Mouse (Mus musculus): ENCODE results near the gene Tgm3. TPM values are rescaled to one million over a fixed set of nuclear protein-coding genes. Genes with fewer than 3 reads are reported as not detected.
A peak's percentile ranks its signal among the peaks of the same experiment; 100 is the strongest.

The Tgm3 gene
- polyA plus RNA-seq, 1 experiment: 0.11 TPM

DNA sequence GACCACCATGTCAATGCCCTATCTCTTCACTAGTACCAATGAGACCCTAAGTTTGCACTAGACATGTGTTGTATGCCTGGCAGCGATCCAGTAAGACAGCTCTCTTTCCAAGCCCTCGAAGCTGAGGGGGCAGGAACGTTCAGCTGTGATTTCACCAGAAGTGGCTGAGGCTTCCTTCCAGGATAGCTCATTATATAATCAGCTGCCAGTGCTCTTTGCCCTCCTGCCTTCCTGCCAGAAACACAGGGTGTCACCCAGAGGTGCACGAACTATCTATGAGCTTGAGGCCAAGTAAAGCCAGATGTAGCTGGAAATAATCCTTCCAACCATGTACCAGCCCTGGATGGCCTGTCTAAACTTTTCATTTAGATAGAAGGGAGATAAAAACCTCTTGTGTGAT, 8.1 kb upstream of the Tgm3 start:
- H3K27me3 ChIP-seq (ENCODE audit: control insufficient read depth, insufficient read depth, low read length): no peaks in the 10 kb centered on the region
- TF ChIP-seq CTCF (IDR thresholded peaks at IDR 0.05; ENCODE audit: borderline replicate concordance, insufficient read depth, low read depth, low read length) (no peak), POLR2A (IDR thresholded peaks at IDR 0.05; ENCODE audit: borderline replicate concordance, insufficient read depth, low read length) (no peak)
- H3K4me1 ChIP-seq (ENCODE audit: control insufficient read depth, insufficient read depth, low read length): peaks cover 13% of the 10 kb centered on the region; the same call in 1 of the 2 replicates
- 25% methylated on average over 4 of the region's 4 CpGs for WGBS
- no peak overlapping the region for H3K27ac ChIP-seq (ENCODE audit: insufficient read depth, low read length)
- no peak for DNase-seq
- H3K4me3 ChIP-seq (replicated peaks; ENCODE audit: insufficient read depth, low read depth, low read length): no peak overlapping the region

GRCm38 (mm10) chr2:130009371-130009770, 2.8 kb upstream of the Tgm3 start:
- Histone ChIP-seq H3K4me1 (ENCODE audit: control insufficient read depth, insufficient read depth, low read length) (no peaks in the 10 kb centered on the region; the same call in 1 of the 2 replicates), H3K27ac (ENCODE audit: insufficient read depth, low read length) (no peak overlapping the region), H3K4me3 (replicated peaks; ENCODE audit: insufficient read depth, low read depth, low read length) (no peak overlapping the region), H3K27me3 (ENCODE audit: control insufficient read depth, insufficient read depth, low read length) (no peaks in the 10 kb centered on the region)
- TF ChIP-seq POLR2A (IDR thresholded peaks at IDR 0.05; ENCODE audit: borderline replicate concordance, insufficient read depth, low read length): no peak
- 89% methylated on average over 2 of the region's 2 CpGs for WGBS
- no peak for DNase-seq

DNA sequence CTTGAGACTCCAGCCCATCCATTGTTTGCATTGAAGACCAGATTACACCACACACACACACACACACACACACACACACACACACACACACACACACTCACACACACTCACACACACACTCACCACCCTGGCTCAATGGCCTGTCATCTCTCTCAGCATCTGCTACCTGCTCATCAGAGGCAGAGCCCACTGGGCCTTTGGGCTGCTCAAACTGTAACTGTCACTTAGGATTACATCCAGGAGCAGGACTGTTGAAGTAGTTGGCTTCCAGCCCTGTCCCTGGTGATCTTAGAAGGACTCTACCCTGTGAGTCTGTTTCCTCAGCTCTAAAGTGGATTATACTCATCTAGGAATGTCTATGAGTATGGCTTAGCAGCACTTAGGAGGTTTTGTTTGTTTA, 1.5 kb downstream of the Tgm3 start:
- TF ChIP-seq POLR2A (IDR thresholded peaks at IDR 0.05; ENCODE audit: borderline replicate concordance, insufficient read depth, low read length): no peak
- no peak for TF ChIP-seq CTCF (IDR thresholded peaks at IDR 0.05; ENCODE audit: borderline replicate concordance, insufficient read depth, low read depth, low read length)
- Histone ChIP-seq H3K4me1 (ENCODE audit: control insufficient read depth, insufficient read depth, low read length) (no peaks in the 10 kb centered on the region; the same call in 1 of the 2 replicates), H3K4me3 (replicated peaks; ENCODE audit: insufficient read depth, low read depth, low read length) (no peak overlapping the region), H3K27me3 (ENCODE audit: control insufficient read depth, insufficient read depth, low read length) (no peaks in the 10 kb centered on the region), H3K27ac (ENCODE audit: insufficient read depth, low read length) (no peak overlapping the region)
- DNase-seq: no peak

- Histone ChIP-seq H3K4me1 (ENCODE audit: control insufficient read depth, insufficient read depth, low read length) (no peaks in the 10 kb centered on the region; the same call in 1 of the 2 replicates), H3K4me3 (replicated peaks; ENCODE audit: insufficient read depth, low read depth, low read length) (no peak overlapping the region), H3K27ac (ENCODE audit: insufficient read depth, low read length) (no peak overlapping the region), H3K27me3 (ENCODE audit: control insufficient read depth, insufficient read depth, low read length) (no peaks in the 10 kb centered on the region)
- no peak for TF ChIP-seq CTCF (IDR thresholded peaks at IDR 0.05; ENCODE audit: borderline replicate concordance, insufficient read depth, low read depth, low read length)
- no peak for TF ChIP-seq POLR2A (IDR thresholded peaks at IDR 0.05; ENCODE audit: borderline replicate concordance, insufficient read depth, low read length)
- 84% methylated on average over 2 of the region's 2 CpGs for WGBS
- no peak for DNase-seq
These were observed 3.0 kb downstream of the Tgm3 start for GRCm38 (mm10) chr2:130015196-130015595.

DNA sequence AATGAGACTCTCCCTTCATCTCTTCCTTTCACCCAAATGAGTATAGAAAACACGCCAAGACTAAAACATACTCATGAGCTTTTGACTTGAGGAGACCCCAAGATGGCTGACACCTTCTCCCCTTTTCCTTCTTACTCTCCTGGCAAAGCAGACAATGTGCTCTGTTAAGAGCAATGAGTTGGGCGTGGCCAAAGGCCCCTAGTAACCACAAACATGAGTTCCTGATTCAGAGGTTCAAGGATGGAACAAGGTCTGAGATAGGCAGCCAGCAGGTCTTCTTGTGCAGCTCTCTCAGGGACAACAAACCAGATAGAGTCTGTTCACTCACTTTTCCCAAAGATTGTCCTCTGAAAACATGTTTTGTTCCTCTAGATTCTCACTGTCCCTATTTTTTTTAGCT, 5.9 kb downstream of the Tgm3 start:
- no peaks in the 10 kb centered on the region; the same call in 1 of the 2 replicates for H3K4me1 ChIP-seq (ENCODE audit: control insufficient read depth, insufficient read depth, low read length)
- H3K27ac ChIP-seq (ENCODE audit: insufficient read depth, low read length): no peak overlapping the region
- no peak overlapping the region for H3K4me3 ChIP-seq (replicated peaks; ENCODE audit: insufficient read depth, low read depth, low read length)
- TF ChIP-seq POLR2A (IDR thresholded peaks at IDR 0.05; ENCODE audit: borderline replicate concordance, insufficient read depth, low read length): no peak
- no peak for TF ChIP-seq CTCF (IDR thresholded peaks at IDR 0.05; ENCODE audit: borderline replicate concordance, insufficient read depth, low read depth, low read length)
- DNase-seq: no peak
- no peaks in the 10 kb centered on the region for H3K27me3 ChIP-seq (ENCODE audit: control insufficient read depth, insufficient read depth, low read length)
- 91% methylated on average over 2 of the region's 2 CpGs for WGBS

- TF ChIP-seq CTCF (IDR thresholded peaks at IDR 0.05; ENCODE audit: borderline replicate concordance, insufficient read depth, low read depth, low read length): no peak
- TF ChIP-seq POLR2A (IDR thresholded peaks at IDR 0.05; ENCODE audit: borderline replicate concordance, insufficient read depth, low read length): no peak
- Histone ChIP-seq H3K4me1 (ENCODE audit: control insufficient read depth, insufficient read depth, low read length) (no peaks in the 10 kb centered on the region), H3K27me3 (ENCODE audit: control insufficient read depth, insufficient read depth, low read length) (no peaks in the 10 kb centered on the region), H3K27ac (ENCODE audit: insufficient read depth, low read length) (no peak overlapping the region), H3K4me3 (replicated peaks; ENCODE audit: insufficient read depth, low read depth, low read length) (no peak overlapping the region)
- no peak for DNase-seq
- WGBS: 64% methylated on average over 4 of the region's 4 CpGs
These were observed 15.7 kb downstream of the Tgm3 start for GRCm38 (mm10) chr2:130027890-130028289.

- DNase-seq: no peak
- H3K4me3 ChIP-seq (replicated peaks; ENCODE audit: insufficient read depth, low read depth, low read length): no peak overlapping the region
- H3K27me3 ChIP-seq (ENCODE audit: control insufficient read depth, insufficient read depth, low read length): no peaks in the 10 kb centered on the region
- no peak for TF ChIP-seq CTCF (IDR thresholded peaks at IDR 0.05; ENCODE audit: borderline replicate concordance, insufficient read depth, low read depth, low read length)
- TF ChIP-seq POLR2A (IDR thresholded peaks at IDR 0.05; ENCODE audit: borderline replicate concordance, insufficient read depth, low read length): no peak
- WGBS: 92% methylated on average over 11 of the region's 11 CpGs
- no peak overlapping the region for H3K27ac ChIP-seq (ENCODE audit: insufficient read depth, low read length)
- no peaks in the 10 kb centered on the region for H3K4me1 ChIP-seq (ENCODE audit: control insufficient read depth, insufficient read depth, low read length)
These were observed 17.7 kb downstream of the Tgm3 start for GRCm38 (mm10) chr2:130029826-130030225.

GRCm38 (mm10) chr2:130032661-130033060, 20.5 kb downstream of the Tgm3 start:
- Histone ChIP-seq H3K4me3 (replicated peaks; ENCODE audit: insufficient read depth, low read depth, low read length) (no peak overlapping the region), H3K4me1 (ENCODE audit: control insufficient read depth, insufficient read depth, low read length) (peaks cover 4% of the 10 kb centered on the region; the same call in 1 of the 2 replicates), H3K27ac (ENCODE audit: insufficient read depth, low read length) (no peak overlapping the region), H3K27me3 (ENCODE audit: control insufficient read depth, insufficient read depth, low read length) (no peaks in the 10 kb centered on the region)
- WGBS: 12% methylated on average over 3 of the region's 3 CpGs
- DNase-seq: peak in 1 of 2 experiments; percentile 31
- no peak for TF ChIP-seq CTCF (IDR thresholded peaks at IDR 0.05; ENCODE audit: borderline replicate concordance, insufficient read depth, low read depth, low read length)
- TF ChIP-seq POLR2A (IDR thresholded peaks at IDR 0.05; ENCODE audit: borderline replicate concordance, insufficient read depth, low read length): no peak

All from cerebellum, adult 2 months (tissue).